Mouse (Mus musculus) ovary, adult 10 weeks (tissue): Measurements from ENCODE around the gene Atp9a. TPM values are rescaled to one million over a fixed set of nuclear protein-coding genes. Genes with fewer than 3 reads are reported as not detected.

Experiments
- polyA plus RNA-seq: library from polyadenylated mRNA; stranded (reverse); fragments of 350-450 nt; fragmentation: Illumina TruSeq; extraction: RNeasy Lipid Tissue Mini Kit (QIAGEN cat#74804); gene quantifications from one replicate; pipeline ENCODE4 v1.2.3, GENCODE M21; 2014

Atp9a gene
- 7.1 TPM for polyA plus RNA-seq

DNA sequence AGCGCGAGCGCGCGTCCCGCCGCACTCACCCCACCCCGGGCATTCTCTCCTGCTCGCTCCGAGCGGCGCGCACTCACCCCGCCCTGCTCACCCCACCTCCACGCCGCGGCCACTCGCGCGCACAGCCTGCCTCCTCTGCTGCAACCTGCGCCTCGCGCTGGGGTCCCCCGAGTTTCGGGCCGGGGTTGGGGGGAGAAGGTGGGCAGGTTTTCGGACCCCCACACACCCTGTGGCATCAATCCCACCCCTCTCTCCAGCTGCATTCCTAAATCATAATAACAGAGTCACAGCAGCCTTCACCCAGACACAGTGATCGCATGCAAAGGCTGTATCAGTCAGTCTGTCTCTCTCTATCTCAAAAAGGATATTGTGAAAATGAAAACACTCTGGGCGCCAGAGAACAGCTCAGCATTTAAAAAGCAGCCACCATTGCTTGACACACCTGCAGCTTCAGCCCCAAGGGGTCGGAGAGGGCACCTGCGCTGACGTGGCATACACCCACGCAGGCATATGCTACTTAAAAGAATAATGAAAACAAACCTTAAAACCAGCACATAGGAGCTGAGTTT is at the start of gene Atp9a:
Gene Atp9a, minus strand, starts transcription at position 351 of the 569 bp plus-strand sequence.

GRCm38 (mm10) chr2:168767582-168767981 is 25.4 kb upstream of the Atp9a start, which contains the start of gene Sall4:
TSS of gene Sall4 (minus strand) at chr2:168767943.

DNA sequence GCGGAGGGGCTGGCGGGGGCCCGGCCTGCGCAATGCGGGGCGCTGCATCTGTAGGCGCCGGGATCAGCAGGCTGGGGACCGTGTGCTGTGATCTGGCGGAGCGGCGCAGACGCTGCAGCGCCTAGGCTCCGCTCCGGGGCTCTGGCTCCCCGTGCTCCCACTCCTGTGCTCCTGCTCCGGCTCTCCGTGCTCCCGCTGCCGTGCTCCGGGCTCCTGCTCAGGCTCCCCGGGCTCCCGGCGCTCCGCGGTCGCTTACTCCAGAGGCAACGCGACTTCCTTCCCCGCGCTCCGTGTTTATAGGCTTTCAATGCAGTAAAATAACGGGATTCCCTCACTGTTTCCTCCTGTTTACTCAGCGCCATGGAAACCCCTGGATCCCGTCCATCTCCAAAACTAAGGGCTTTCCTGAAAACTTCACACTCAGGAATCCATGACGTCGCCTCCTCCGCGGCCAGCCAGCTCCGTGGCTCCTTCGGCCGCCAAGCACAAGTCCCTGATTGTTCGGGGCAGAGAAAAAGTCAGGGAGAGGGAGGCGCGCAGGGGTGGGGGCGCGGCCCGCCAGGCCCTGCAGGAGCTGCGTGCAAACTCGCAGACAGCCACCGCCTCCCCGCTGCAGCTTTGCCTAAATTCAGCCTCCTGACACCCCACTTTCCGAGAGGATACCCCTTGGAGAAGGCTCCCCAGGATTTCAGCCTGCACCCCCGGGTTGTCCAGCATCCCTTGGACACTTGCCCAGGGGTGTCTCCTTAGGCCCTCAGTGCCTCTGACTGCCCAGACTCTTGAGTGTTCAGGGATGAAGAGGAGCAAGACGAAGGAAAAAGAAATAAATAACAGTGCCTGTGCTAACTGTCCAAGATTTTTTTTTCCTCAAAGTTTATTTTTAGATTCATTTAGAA is 140.5 kb downstream of the Atp9a start, which contains the start of gene Nfatc2:
Gene Nfatc2, minus strand, starts transcription at position 167 of the 896 bp plus-strand sequence.

Other genes with a start within 250 kb of the Atp9a start
- 1.00 TPM for gene Nfatc2, start 140.8 kb downstream of the Atp9a start, polyA plus RNA-seq
- 3.7 TPM for gene Sall4, start 25.5 kb upstream of the Atp9a start, polyA plus RNA-seq
- gene Zfp64, start 213.2 kb upstream of the Atp9a start, polyA plus RNA-seq = 1.3 TPM